Mouse (Mus musculus) spleen, adult 2 months (tissue): ENCODE results near the gene Hist1h4f. TPM values are rescaled to one million over a fixed set of nuclear protein-coding genes. Genes with fewer than 3 reads are reported as not detected.
A peak's percentile ranks its signal among the peaks of the same experiment; 100 is the strongest.
"Not testable (repeated sequence)": the region's sequence is repeated elsewhere in the genome, so short reads cannot be mapped to it uniquely, and the experiment has no call there.

Experiments used
- DNase-seq, 2 experiments: peaks; one replicate each; pipeline versions ENCODE4 v3.0.0 to v3.0.0-alpha.2; 2012 to 2021; ENCODE audit warnings: low spot score in 2 of 2, low read depth in 1 of 2
- H3K27ac ChIP-seq: fragments of 200-500 bp; 2 replicates; pipeline ENCODE4 v1.5.1; 2012; ENCODE audit warnings: low read length, inconsistent platforms; ENCODE audit not compliant: insufficient read depth
- H3K27me3 ChIP-seq: fragments of 200-500 bp; 2 replicates; pipeline ENCODE4 v1.6.1; 2012; ENCODE audit warnings: mild to moderate bottlenecking, moderate library complexity, low read length, inconsistent platforms; ENCODE audit not compliant: control insufficient read depth, insufficient read depth
- H3K36me3 ChIP-seq: fragments of 200-500 bp; 2 replicates; pipeline ENCODE4 v1.6.1; 2012; ENCODE audit warnings: mild to moderate bottlenecking, low read length, inconsistent platforms; ENCODE audit not compliant: control insufficient read depth, insufficient read depth
- H3K4me1 ChIP-seq: fragments of 200-500 bp; 2 replicates; pipeline ENCODE4 v1.6.1; 2011; ENCODE audit warnings: inconsistent platforms; ENCODE audit not compliant: control insufficient read depth, insufficient read depth, insufficient read length
- H3K4me3 ChIP-seq: fragments of 200-500 bp; 2 replicates; pipeline ENCODE4 v1.5.1; 2011; ENCODE audit warnings: mild to moderate bottlenecking, inconsistent platforms; ENCODE audit not compliant: insufficient read depth, insufficient read length; ENCODE audit errors: extremely low read depth
- CTCF ChIP-seq: fragments of 200-500 bp; IDR thresholded peaks from 2 replicates; pipeline ENCODE4 v1.5.1; 2011; ENCODE audit warnings: mild to moderate bottlenecking, inconsistent platforms; ENCODE audit not compliant: insufficient read depth, insufficient read length, insufficient replicate concordance; ENCODE audit errors: extremely low read depth
- POLR2A ChIP-seq: fragments of 200-500 bp; IDR thresholded peaks from 2 replicates; pipeline ENCODE4 v1.6.1; 2011; ENCODE audit warnings: low read depth, low read length, inconsistent platforms
- WGBS: fragments of 180-500 bp; shearing (Covaris S2); methylation state at CpG from one replicate; pipeline ENCODE4 v1.1.7; 2018; 5-methylcytosine and 5-hydroxymethylcytosine counted together
- polyA plus RNA-seq: library from polyadenylated mRNA; depleted of rRNA; stranded (reverse); fragments of >200 nt; gene quantifications from 2 replicates; pipeline ENCODE4 v1.2.3, GENCODE M21; 2012; rRNA removed

Hist1h4f gene
- 24.8 and 33.8 TPM in 2 replicates for polyA plus RNA-seq

GRCm38 (mm10) chr13:23551146-23551834 lies at the start of gene Hist1h4f:
Hist1h4f (minus strand) TSS chr13:23551648.
- Histone ChIP-seq H3K4me3 (peak within 1 kb of the TSS; percentile 49), H3K27ac (peak within 1 kb of the TSS; percentile 84)
- peak; percentile 54 for TF ChIP-seq POLR2A
- 0 out of 2 replicates have a peak, but pooled peaks have one; percentile 5 for TF ChIP-seq CTCF
- H3K27me3 ChIP-seq, H3K36me3 ChIP-seq, H3K4me1 ChIP-seq: not testable (repeated sequence)
- DNase-seq: peak; percentile 61 to 74
- WGBS: under 1% methylated on average over 47 of the region's 47 CpGs

DNA sequence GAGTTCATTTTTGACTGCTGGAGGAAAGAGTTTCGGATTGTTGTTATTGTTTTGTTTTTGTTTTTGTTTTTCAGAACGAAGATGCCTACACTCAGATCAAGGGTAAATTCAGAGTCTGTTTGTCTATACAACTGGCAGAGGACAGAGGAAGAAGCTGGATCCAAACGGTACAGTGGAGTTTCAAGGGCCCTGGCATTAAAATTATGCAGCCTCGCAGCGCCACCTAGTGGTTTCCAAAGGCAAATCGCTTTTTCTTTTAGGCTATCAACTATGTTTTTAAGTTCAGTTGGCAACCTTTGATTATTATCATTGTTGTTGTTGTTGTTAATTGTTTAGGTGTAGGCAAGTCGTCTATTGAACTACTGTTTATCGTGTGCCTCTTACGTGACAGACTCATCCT lies 46.5 kb upstream of the Hist1h4f start:
- Histone ChIP-seq H3K4me3 (no peak overlapping the region), H3K27ac (no peak overlapping the region), H3K4me1 (0 out of 2 replicates have a peak, but pooled peaks cover 1% of the 10 kb centered on the region), H3K36me3 (no peaks in the 10 kb centered on the region), H3K27me3 (no peaks in the 10 kb centered on the region)
- 9% methylated on average over 9 of the region's 9 CpGs for WGBS
- no peak for TF ChIP-seq POLR2A
- peak; percentile 70; the same call in 1 of the 2 replicates for TF ChIP-seq CTCF
- peak in 1 of 2 experiments; percentile 73 for DNase-seq

- no peak for TF ChIP-seq CTCF
- no peak for TF ChIP-seq POLR2A
- Histone ChIP-seq H3K27me3 (no peaks in the 10 kb centered on the region), H3K27ac (no peak overlapping the region), H3K36me3 (no peaks in the 10 kb centered on the region), H3K4me1 (0 out of 2 replicates have a peak, but pooled peaks cover 2% of the 10 kb centered on the region), H3K4me3 (no peak overlapping the region)
- no peak for DNase-seq
- WGBS: 85% methylated on average over 7 of the region's 7 CpGs
Observed at GRCm38 (mm10) chr13:23595622-23596372, 44.3 kb upstream of the Hist1h4f start.

- DNase-seq: no peak
- H3K27ac ChIP-seq: no peak overlapping the region
- no peaks in the 10 kb centered on the region for H3K27me3 ChIP-seq
- no peaks in the 10 kb centered on the region for H3K36me3 ChIP-seq
- H3K4me1 ChIP-seq: 0 out of 2 replicates have a peak, but pooled peaks cover 2% of the 10 kb centered on the region
- WGBS: 78% methylated on average over 2 of the region's 2 CpGs
- TF ChIP-seq CTCF (no peak), POLR2A (no peak)
- H3K4me3 ChIP-seq: no peak overlapping the region
Observed at GRCm38 (mm10) chr13:23595185-23595584, 43.7 kb upstream of the Hist1h4f start.

- H3K36me3 ChIP-seq: no peaks in the 10 kb centered on the region
- no peak overlapping the region for H3K4me3 ChIP-seq
- H3K27me3 ChIP-seq: no peaks in the 10 kb centered on the region
- no peak overlapping the region; the same call in 1 of the 2 replicates for H3K27ac ChIP-seq
- WGBS: 23% methylated on average over 5 of the region's 5 CpGs
- H3K4me1 ChIP-seq: 0 out of 2 replicates have a peak, but pooled peaks cover 2% of the 10 kb centered on the region
- DNase-seq: no peak
- TF ChIP-seq POLR2A (no peak), CTCF (no peak)
Observed at GRCm38 (mm10) chr13:23593051-23593770, 41.8 kb upstream of the Hist1h4f start.

DNA sequence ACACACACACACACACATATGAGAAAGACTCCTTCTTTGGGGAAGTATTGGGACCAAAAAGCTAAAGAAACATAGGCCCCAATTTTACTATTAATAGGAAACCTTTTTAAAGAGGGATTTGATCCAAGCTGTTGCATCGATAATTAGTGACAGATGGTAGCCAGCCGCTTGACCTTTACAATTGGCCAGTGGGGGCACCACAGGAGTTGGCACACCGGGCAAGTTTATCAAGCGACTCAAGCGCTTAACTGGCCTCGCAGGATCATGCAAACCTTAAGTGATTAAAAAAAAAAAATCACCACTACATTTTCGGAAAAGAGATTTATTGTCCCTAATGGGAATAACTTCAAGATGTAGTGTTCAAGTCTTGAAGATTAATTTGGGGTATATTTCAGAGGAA lies 41.2 kb upstream of the Hist1h4f start:
- DNase-seq: no peak
- Histone ChIP-seq H3K4me3 (no peak overlapping the region), H3K36me3 (no peaks in the 10 kb centered on the region), H3K27me3 (no peaks in the 10 kb centered on the region), H3K4me1 (0 out of 2 replicates have a peak, but pooled peaks cover 2% of the 10 kb centered on the region), H3K27ac (no peak overlapping the region; the same call in 1 of the 2 replicates)
- TF ChIP-seq POLR2A: no peak
- no peak for TF ChIP-seq CTCF
- WGBS: 66% methylated on average over 7 of the region's 7 CpGs

GRCm38 (mm10) chr13:23591886-23592285 lies 40.4 kb upstream of the Hist1h4f start:
- H3K27me3 ChIP-seq, DNase-seq, H3K27ac ChIP-seq, H3K4me3 ChIP-seq, H3K4me1 ChIP-seq, H3K36me3 ChIP-seq: not testable (repeated sequence)
- 90% methylated on average over 7 of the region's 7 CpGs for WGBS
